Mouse (Mus musculus): Measurements from ENCODE around the gene Dnaaf3. TPM values are rescaled to one million over a fixed set of nuclear protein-coding genes. Genes with fewer than 3 reads are reported as not detected.

Gene Dnaaf3
- total RNA-seq, 4 experiments from 2014 or later: 0.77 to 1.6 (median 0.96) TPM; not detected in 1

- DNase-seq (ENCODE audit: low spot score in 2 of 2): peak; percentile 47 to 49
Observed at GRCm38 (mm10) chr7:4500892-4501471, 31.3 kb downstream of the Dnaaf3 start.

DNA sequence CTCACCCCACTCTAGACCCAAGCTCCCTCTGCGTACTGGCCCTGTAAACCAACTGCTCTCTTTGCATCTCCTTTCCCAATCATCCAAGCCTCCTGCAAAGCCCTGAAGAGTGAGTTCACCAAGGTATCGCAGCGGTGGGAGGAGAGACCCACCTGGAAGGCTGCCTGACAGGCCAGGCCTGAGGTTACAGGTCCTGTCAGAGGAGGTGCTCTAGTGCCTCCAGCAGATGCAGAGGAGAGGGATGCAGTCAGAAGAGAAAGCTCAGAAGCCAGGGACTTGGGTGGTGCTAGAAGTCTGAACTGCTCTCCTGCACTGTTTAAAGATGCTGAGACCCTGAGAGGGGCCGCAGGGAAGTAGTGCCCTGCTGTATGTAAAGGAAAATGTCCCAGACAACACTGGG, 33.2 kb downstream of the Dnaaf3 start:
- no peak for DNase-seq (ENCODE audit: low spot score in 2 of 2)

GRCm38 (mm10) chr7:4498251-4498650, 34.0 kb downstream of the Dnaaf3 start:
- no peak for DNase-seq (ENCODE audit: low spot score in 2 of 2)

DNA sequence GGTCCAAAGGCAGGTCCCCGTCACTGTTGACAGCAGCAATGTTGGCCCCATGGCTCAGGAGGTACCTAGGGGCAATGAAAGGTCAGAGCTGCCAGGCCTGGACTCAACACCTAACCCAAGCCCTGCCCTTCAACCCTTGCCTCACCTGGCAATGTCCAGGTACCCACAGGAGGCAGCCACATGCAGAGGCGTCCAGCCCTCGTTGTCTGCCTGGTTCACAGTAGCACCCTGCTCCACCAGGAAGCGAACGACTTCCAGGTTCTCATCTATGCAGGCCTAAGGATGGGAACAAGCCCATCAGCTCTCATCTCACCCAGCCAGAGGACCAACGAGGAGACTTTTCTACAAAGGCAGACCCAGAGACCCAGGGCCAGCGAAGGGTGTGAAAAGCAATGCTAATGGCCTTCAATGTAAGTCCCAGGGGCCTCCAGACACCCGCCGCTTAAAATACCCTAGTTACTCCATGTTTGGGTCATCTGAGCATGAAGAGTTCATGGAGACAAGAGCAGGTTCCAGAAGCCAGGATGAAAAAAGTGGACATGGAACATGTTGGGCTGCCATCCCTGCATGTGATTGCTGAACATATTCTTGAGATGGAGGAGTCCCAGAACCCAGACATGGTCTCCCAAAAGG, 34.9 kb downstream of the Dnaaf3 start:
- no peak for DNase-seq (ENCODE audit: low spot score in 2 of 2)

- no peak for DNase-seq (ENCODE audit: low spot score in 2 of 2)
Observed at GRCm38 (mm10) chr7:4496468-4496867, 35.8 kb downstream of the Dnaaf3 start.

DNA sequence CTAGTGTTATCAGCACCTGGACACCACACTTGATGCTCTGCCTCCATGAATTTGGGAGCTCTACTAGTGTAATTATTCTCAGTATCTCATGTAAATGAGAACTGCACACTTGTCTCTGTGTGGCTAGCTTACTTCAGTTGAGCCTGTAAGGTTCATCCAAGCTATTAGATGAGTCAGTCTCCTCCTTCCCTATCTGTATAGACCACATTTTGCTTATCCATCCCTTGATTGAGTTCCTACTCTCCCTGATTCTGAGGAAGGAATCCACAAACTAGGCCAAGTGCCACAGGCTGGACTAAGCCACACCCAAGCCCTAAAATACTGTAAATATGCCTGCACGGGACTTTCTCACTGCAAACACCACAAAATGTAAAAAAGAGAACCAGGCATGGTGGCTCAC, 38.3 kb downstream of the Dnaaf3 start:
- DNase-seq (ENCODE audit: low spot score in 2 of 2): no peak

- no peak for DNase-seq (ENCODE audit: low spot score in 2 of 2)
Observed at GRCm38 (mm10) chr7:4492284-4493224, 39.7 kb downstream of the Dnaaf3 start.

DNA sequence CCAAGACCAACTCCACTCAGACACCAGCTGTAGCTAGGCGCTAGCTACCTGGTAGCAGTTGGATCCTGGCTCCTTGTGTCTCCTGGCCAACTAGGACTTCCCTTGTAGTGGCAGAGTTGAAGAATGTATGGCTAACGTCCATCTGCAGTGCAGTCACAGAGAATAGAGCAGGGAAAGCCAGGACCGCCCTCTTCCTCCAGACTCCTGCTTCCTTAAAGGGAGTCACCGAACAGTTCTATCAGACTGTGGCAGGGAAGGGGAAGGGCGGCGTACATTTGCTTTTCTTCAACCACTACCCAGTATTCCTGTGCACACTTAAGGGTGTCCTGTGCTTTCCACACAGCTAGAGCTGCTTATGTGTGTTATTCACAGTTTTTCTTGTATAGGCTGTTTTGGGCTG, 40.9 kb downstream of the Dnaaf3 start:
- no peak for DNase-seq (ENCODE audit: low spot score in 2 of 2)

- DNase-seq (ENCODE audit: low spot score in 2 of 2): no peak
Observed at GRCm38 (mm10) chr7:4482281-4482680, 50.0 kb downstream of the Dnaaf3 start.

DNA sequence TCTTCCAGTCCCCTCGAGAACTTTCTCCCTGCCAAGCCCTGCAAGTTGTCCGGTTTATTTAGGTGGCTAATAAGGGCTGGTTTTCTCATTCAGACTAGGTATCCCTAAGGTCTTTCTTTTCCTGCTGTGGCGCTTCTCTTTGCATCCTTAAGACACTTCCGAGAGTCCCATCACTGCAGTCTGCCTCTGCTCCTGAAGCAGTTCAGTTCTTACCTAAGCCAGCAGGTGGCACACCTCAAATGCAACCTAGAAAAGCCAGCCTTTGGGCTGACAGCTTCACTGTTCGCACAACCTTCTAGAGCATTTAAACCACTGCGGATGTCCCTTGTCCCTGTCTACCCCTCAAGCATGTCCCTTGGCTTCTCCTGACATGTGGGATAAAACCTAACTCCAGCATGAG, 52.6 kb downstream of the Dnaaf3 start:
- DNase-seq (ENCODE audit: low spot score in 2 of 2): no peak

DNA sequence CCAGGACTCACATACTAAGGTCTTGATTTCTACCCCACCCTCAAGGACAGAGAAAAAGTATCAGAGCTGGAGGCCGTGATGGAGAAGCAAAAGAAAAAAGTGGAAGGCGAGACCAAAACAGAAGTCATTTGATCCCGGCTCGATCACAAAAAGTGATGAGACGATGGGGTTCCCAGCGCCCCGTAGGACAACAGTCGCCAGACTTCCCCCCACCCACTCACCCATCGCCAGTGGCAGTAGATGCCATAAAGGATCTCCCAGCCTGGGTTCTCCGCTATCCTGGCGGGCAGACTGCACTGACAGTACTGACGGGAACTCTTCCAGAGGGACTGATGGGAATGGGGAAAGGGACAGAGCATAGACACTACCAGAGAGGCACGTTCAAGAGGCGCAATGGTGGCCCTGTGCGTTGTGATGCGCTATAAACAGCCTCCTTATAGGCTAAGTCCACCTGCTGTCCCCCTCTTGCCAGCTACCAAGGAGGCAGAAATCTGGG, 53.4 kb downstream of the Dnaaf3 start:
- no peak for DNase-seq (ENCODE audit: low spot score in 2 of 2)

GRCm38 (mm10) chr7:4478021-4478795, 54.0 kb downstream of the Dnaaf3 start:
- DNase-seq (ENCODE audit: low spot score in 2 of 2): peak; percentile 45 to 57

DNA sequence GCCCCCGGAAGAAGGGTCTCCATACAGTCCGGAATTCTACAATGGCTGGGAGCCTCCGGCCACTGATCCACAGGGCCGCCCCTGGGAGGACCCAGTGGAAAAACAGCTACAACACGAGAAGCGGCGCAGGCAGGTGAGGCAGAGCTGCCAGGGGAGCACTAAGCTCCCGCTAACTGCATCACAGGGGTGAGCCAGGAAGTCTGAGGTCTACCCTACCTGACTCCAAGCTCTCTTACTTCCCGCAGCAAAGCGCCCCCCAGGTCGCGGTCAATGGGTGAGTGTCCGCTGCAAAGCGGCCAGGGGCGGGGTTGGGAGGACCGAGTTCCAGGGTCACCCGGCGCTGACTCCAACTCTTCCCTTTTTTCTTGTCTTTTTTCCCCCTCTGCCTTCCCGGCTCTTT, 58.3 kb downstream of the Dnaaf3 start:
- no peak for DNase-seq (ENCODE audit: low spot score in 2 of 2)

Small RNAs within 50 kb of the gene (microRNA-seq; reads per million reads assigned to microRNA genes)
- gene Gm23577: 0 reads per million in 2 experiments

Other genes starting within 250 kb of the Dnaaf3 start
- gene Ncr1, start 194.7 kb downstream of the Dnaaf3 start, total RNA-seq (2022): not detected
- under 1 TPM in 1 of 4 experiments, not detected in 3; 0.51 TPM for gene Gp6, start 134.7 kb downstream of the Dnaaf3 start, total RNA-seq (2022)
- 10 to 100 TPM; 27.0 to 31.7 (median 30.2) TPM for gene Rdh13, start 86.8 kb downstream of the Dnaaf3 start, total RNA-seq (2022)
- 1 to 10 TPM; 6.1 to 9.1 (median 6.2) TPM for gene Eps8l1, start 71.8 kb downstream of the Dnaaf3 start, total RNA-seq (2022)
- gene Ppp1r12c, start 30.8 kb downstream of the Dnaaf3 start, total RNA-seq (2022): 100 to 1,000 TPM; 143 to 158 (median 147) TPM
- gene Tnnt1, start 16.1 kb downstream of the Dnaaf3 start, total RNA-seq (2022): 1 to 10 TPM; 1.3 to 4.0 (median 2.0) TPM
- gene Tnni3, start 8.2 kb downstream of the Dnaaf3 start, total RNA-seq (2022): 1 to 10 TPM in 1 of 4 experiments, not detected in 3; 1.3 TPM
- gene Syt5, start 15.1 kb upstream of the Dnaaf3 start, total RNA-seq (2022): 100 to 1,000 TPM; 180 to 219 (median 211) TPM
- gene Ptprh, start 71.6 kb upstream of the Dnaaf3 start, total RNA-seq (2022): under 1 TPM; 0.59 to 0.85 (median 0.67) TPM
- 10 to 100 TPM; 15.4 to 27.0 (median 20.7) TPM for gene Tmem86b, start 99.0 kb upstream of the Dnaaf3 start, total RNA-seq (2022)
- 100 to 1,000 TPM; 130 to 139 (median 134) TPM for gene Ppp6r1, start 126.6 kb upstream of the Dnaaf3 start, total RNA-seq (2022)
- gene Hspbp1, start 152.6 kb upstream of the Dnaaf3 start, total RNA-seq (2022): 10 to 100 TPM; 76.4 to 91.2 (median 84.1) TPM
- gene Brsk1, start 158.2 kb upstream of the Dnaaf3 start, total RNA-seq (2022): 100 to 1,000 TPM; 314 to 327 (median 325) TPM
- under 1 TPM in 2 of 4 experiments, not detected in 2; 0.27 to 0.36 TPM for gene Tmem150b, start 192.8 kb upstream of the Dnaaf3 start, total RNA-seq (2022)
- 10 to 100 TPM; 26.1 to 39.8 (median 33.0) TPM for gene Kmt5c, start 207.7 kb upstream of the Dnaaf3 start, total RNA-seq (2022)
- gene Cox6b2, start 220.6 kb upstream of the Dnaaf3 start, total RNA-seq (2022): 10 to 100 TPM in 1 of 4 experiments, 1 to 10 TPM in 3; 6.0 to 13.0 (median 7.4) TPM
- gene Fam71e2, start 238.8 kb upstream of the Dnaaf3 start, total RNA-seq (2022): not detected